22 mouse cellular contexts compared by ENCODE assay signal in the genomic region with DNA sequence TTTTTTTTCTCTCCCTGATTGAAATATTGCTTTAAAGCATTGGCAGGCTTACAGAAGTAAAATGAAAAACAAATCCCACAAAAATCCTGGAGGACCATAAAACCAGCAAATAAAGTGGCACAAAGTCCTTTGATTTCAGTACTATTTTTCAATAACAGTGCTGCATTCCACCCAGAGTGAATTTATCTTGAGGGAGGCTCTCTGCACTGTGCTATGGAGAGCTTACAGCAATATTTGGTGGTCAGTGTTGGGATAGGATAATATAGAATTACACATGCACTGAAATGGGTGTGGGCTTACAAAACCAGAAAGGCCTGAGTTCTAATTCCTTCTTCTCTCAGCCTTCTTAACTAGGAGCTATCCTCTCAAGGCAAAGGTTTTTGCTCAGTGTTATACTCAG.
A peak's percentile ranks its signal among the peaks of the same experiment; 100 is the strongest.
DNase-seq lines count a peak whose midpoint lies in the region; ATAC-seq and TF ChIP-seq lines count a peak whose summit lies in the region.
"Had no signal": no experiment of that assay in that cellular context is flagged by ENCODE, and none has a peak within 500 bp of the region (broad histone marks: within the 10 kb centered on the region; RNA-seq: fewer than 3 reads in every experiment).

No protein-coding gene starts in this region.

- no peak overlapping the region for H3K4me2 ChIP-seq in limb, embryonic 13.5 days (replicated peaks)
- H3K4me2 ChIP-seq in midbrain, embryonic 11.5 days, result no peak overlapping the region
- no peak overlapping the region for H3K4me2 ChIP-seq in midbrain, embryonic 13.5 days (replicated peaks)
- no peak overlapping the region for H3K4me2 ChIP-seq in limb, embryonic 14.5 days (replicated peaks; ENCODE audit: low read depth, low read length, severe bottlenecking)

- peak overlapping the region; percentile 72 for H3K27ac ChIP-seq in limb, embryonic 13.5 days
- H3K27ac ChIP-seq in limb, embryonic 10.5 days, result no peak overlapping the region
- H3K27ac ChIP-seq in midbrain, embryonic 11.5 days (ENCODE audit: low read depth, low read length), result no peak overlapping the region
- no peak overlapping the region for H3K27ac ChIP-seq in midbrain, embryonic 13.5 days
- H3K27ac ChIP-seq in limb, embryonic 14.5 days (replicated peaks; ENCODE audit: low read depth, low read length), result peak overlapping the region; percentile 6; the same call in 1 of the 2 replicates

- no peaks in the 10 kb centered on the region for H3K9me3 ChIP-seq in limb, embryonic 13.5 days
- no peaks in the 10 kb centered on the region for H3K9me3 ChIP-seq in limb, embryonic 10.5 days (replicated peaks)
- H3K9me3 ChIP-seq in midbrain, embryonic 11.5 days (ENCODE audit: control insufficient read depth, low read length), result no peaks in the 10 kb centered on the region
- no peaks in the 10 kb centered on the region for H3K9me3 ChIP-seq in midbrain, embryonic 13.5 days
- no peaks in the 10 kb centered on the region for H3K9me3 ChIP-seq in limb, embryonic 14.5 days (ENCODE audit: control insufficient read depth, low read length)
- H3K9me3 ChIP-seq: G1E had no signal

- H3K4me3 ChIP-seq in limb, embryonic 13.5 days, result no peak overlapping the region
- no peak overlapping the region for H3K4me3 ChIP-seq in limb, embryonic 10.5 days
- H3K4me3 ChIP-seq in midbrain, embryonic 11.5 days (ENCODE audit: low read depth, low read length), result no peak overlapping the region
- no peak overlapping the region for H3K4me3 ChIP-seq in midbrain, embryonic 13.5 days (replicated peaks)
- no peak overlapping the region for H3K4me3 ChIP-seq in limb, embryonic 14.5 days (replicated peaks; ENCODE audit: low read length)

- peaks cover 10% of the 10 kb centered on the region; the same call in 1 of the 2 replicates for H3K4me1 ChIP-seq in limb, embryonic 13.5 days
- H3K4me1 ChIP-seq in limb, embryonic 10.5 days, result no peaks in the 10 kb centered on the region
- no peaks in the 10 kb centered on the region for H3K4me1 ChIP-seq in midbrain, embryonic 11.5 days (ENCODE audit: control insufficient read depth, insufficient read depth, low read length)
- H3K4me1 ChIP-seq in midbrain, embryonic 13.5 days (replicated peaks), result no peaks in the 10 kb centered on the region
- H3K4me1 ChIP-seq in limb, embryonic 14.5 days (ENCODE audit: control insufficient read depth, insufficient read depth, low read length), result no peaks in the 10 kb centered on the region

- peak; percentile 78 for ATAC-seq in limb, embryonic 13.5 days (ENCODE audit: low FRiP score, low read depth)
- ATAC-seq in midbrain, embryonic 11.5 days (ENCODE audit: low FRiP score), result no peak
- ATAC-seq in midbrain, embryonic 13.5 days, result no peak
- ATAC-seq in limb, embryonic 14.5 days (ENCODE audit: low FRiP score, low read depth), result 0 out of 2 replicates have a peak, but pooled peaks have one; percentile 26
- ATAC-seq: activated CD4-positive, CD25-positive, alpha-beta regulatory T cell, adult 4 months; CD4-positive, CD25-positive, alpha-beta regulatory T cell, adult 4 months; Patski had no signal

- no peak overlapping the region for H3K9ac ChIP-seq in limb, embryonic 13.5 days
- no peak overlapping the region for H3K9ac ChIP-seq in midbrain, embryonic 11.5 days (ENCODE audit: low read length)
- H3K9ac ChIP-seq in midbrain, embryonic 13.5 days (replicated peaks), result no peak overlapping the region
- no peak overlapping the region for H3K9ac ChIP-seq in limb, embryonic 14.5 days (ENCODE audit: low read depth, low read length, severe bottlenecking)

- DNase-seq in heart, adult 11 months, result peak; percentile 61
- DNase-seq in heart, adult 8-10 months (ENCODE audit: low spot score), result no peak
- DNase-seq in limb, embryonic 10.5 days (ENCODE audit: low spot score), result no peak
- DNase-seq in midbrain, embryonic 11.5 days (ENCODE audit: low spot score, missing footprints), result peak; percentile 19
- peak; percentile 54 for DNase-seq in limb, embryonic 14.5 days (ENCODE audit: low spot score)
- DNase-seq in urinary bladder, postnatal 36 days (ENCODE audit: low spot score in 2 of 2), result no peak
- DNase-seq: adrenal gland, adult 2 months; adrenal gland, adult 8-10 months; adrenal gland, postnatal 10 days; adrenal gland, postnatal 14 days; adrenal gland, postnatal 25 days; adrenal gland, postnatal 36 days; B cell, adult 2 months; cerebellum, adult 11 months; cerebellum, adult 11-12 months had no signal

- H3K36me3 ChIP-seq in limb, embryonic 13.5 days, result no peaks in the 10 kb centered on the region
- no peaks in the 10 kb centered on the region for H3K36me3 ChIP-seq in limb, embryonic 10.5 days
- no peaks in the 10 kb centered on the region for H3K36me3 ChIP-seq in midbrain, embryonic 11.5 days (ENCODE audit: control insufficient read depth, insufficient read depth, low read length)
- no peaks in the 10 kb centered on the region for H3K36me3 ChIP-seq in midbrain, embryonic 13.5 days
- no peaks in the 10 kb centered on the region for H3K36me3 ChIP-seq in limb, embryonic 14.5 days (ENCODE audit: control insufficient read depth, insufficient read depth, low read length)
- H3K36me3 ChIP-seq: G1E had no signal

- no peaks in the 10 kb centered on the region for H3K27me3 ChIP-seq in limb, embryonic 13.5 days
- no peaks in the 10 kb centered on the region for H3K27me3 ChIP-seq in limb, embryonic 10.5 days (ENCODE audit: low read depth, poor library complexity, severe bottlenecking)
- no peaks in the 10 kb centered on the region for H3K27me3 ChIP-seq in midbrain, embryonic 11.5 days (ENCODE audit: control insufficient read depth, insufficient read depth, low read length)
- no peaks in the 10 kb centered on the region for H3K27me3 ChIP-seq in midbrain, embryonic 13.5 days
- H3K27me3 ChIP-seq in limb, embryonic 14.5 days (ENCODE audit: control insufficient read depth, insufficient read depth, low read length), result no peaks in the 10 kb centered on the region
- H3K27me3 ChIP-seq: CH12.LX had no signal

- TF ChIP-seq POLR2A in limb, embryonic 14.5 days (IDR thresholded peaks at IDR 0.05; ENCODE audit: borderline replicate concordance, extremely low read depth, insufficient read depth, insufficient read length), result no peak

Comparison
In these comparisons a context has a peak if more than half of its experiments do, and no peak if none do; other contexts are left out.
1. DNase-seq: peak in heart, adult 11 months (single experiment), midbrain, embryonic 11.5 days (single experiment) and limb, embryonic 14.5 days (single experiment); none in heart, adult 8-10 months (single experiment), limb, embryonic 10.5 days (single experiment) and urinary bladder, postnatal 36 days (0 of 2).
2. H3K27ac ChIP-seq: peak in limb, embryonic 13.5 days (single experiment) and limb, embryonic 14.5 days (single experiment); none in limb, embryonic 10.5 days (single experiment), midbrain, embryonic 11.5 days (single experiment) and midbrain, embryonic 13.5 days (single experiment).
3. ATAC-seq: peak in limb, embryonic 13.5 days (single experiment) and limb, embryonic 14.5 days (single experiment); none in midbrain, embryonic 11.5 days (single experiment) and midbrain, embryonic 13.5 days (single experiment).